Mouse (Mus musculus) hindbrain, postnatal 0 days (tissue): ENCODE measurements at regions not wholly inside any gene's neighbourhood (a gene's known extent, or its start where the extent isn't known, plus 50 kb on each side); places are given as distances from the start of the nearest gene placed in this dataset.

Source experiments
- ATAC-seq: fragments of 200-750 bp; cut with Nextera tagmentation; 2 replicates; pipeline ENCODE4 v1.8.0; 2017; ENCODE audit warnings: mild to moderate bottlenecking, moderate TSS enrichment, moderate library complexity
- DNase-seq: peaks from one replicate; pipeline ENCODE4 v3.0.0-alpha.2; 2015; ENCODE audit warnings: low spot score
- H3K27ac ChIP-seq: fragments of 300-500 bp; sonication (generic); 2 replicates; pipeline ENCODE4 v1.5.1; 2014; ENCODE audit warnings: mild to moderate bottlenecking
- H3K27me3 ChIP-seq: fragments of 300-500 bp; sonication (generic); 2 replicates; pipeline ENCODE4 v1.6.1; 2014; ENCODE audit warnings: low read length, mixed read lengths; ENCODE audit not compliant: insufficient read depth
- H3K36me3 ChIP-seq: fragments of 300-500 bp; sonication (generic); 2 replicates; pipeline ENCODE4 v1.6.1; 2014; ENCODE audit warnings: low read length, mixed read lengths; ENCODE audit not compliant: insufficient read depth
- H3K4me1 ChIP-seq: fragments of 300-500 bp; sonication (generic); 2 replicates; pipeline ENCODE4 v1.6.1; 2014; ENCODE audit warnings: antibody characterized with exemption, low read length, mixed read lengths; ENCODE audit not compliant: insufficient read depth
- H3K4me2 ChIP-seq: fragments of 300-500 bp; sonication (generic); 2 replicates; pipeline ENCODE4 v1.6.1; 2014; ENCODE audit warnings: low read depth, mild to moderate bottlenecking, low read length, moderate library complexity, mixed read lengths
- H3K4me3 ChIP-seq: fragments of 300-500 bp; sonication (generic); 2 replicates; pipeline ENCODE4 v1.5.1; 2014; ENCODE audit warnings: low read length
- H3K9ac ChIP-seq: fragments of 300-500 bp; sonication (generic); replicated peaks from 2 replicates; pipeline ENCODE4 v1.6.1; 2014; ENCODE audit warnings: mild to moderate bottlenecking, low read length, moderate library complexity, mixed read lengths
- H3K9me3 ChIP-seq: fragments of 300-500 bp; sonication (generic); 2 replicates; pipeline ENCODE4 v1.6.1; 2016; ENCODE audit warnings: low read length, mixed read lengths
- CTCF ChIP-seq: IDR thresholded peaks from 2 replicates; pipeline ENCODE4 v1.5.1; 2016; ENCODE audit warnings: antibody characterized with exemption, control low read depth, low read depth
- WGBS: fragments of 180-500 bp; shearing (Covaris S2); extraction: QIAGEN DNeasy Blood & Tissue Kit; methylation state at CpG from one replicate; pipeline ENCODE4 v1.1.7; 2014; 5-methylcytosine and 5-hydroxymethylcytosine counted together

DNA sequence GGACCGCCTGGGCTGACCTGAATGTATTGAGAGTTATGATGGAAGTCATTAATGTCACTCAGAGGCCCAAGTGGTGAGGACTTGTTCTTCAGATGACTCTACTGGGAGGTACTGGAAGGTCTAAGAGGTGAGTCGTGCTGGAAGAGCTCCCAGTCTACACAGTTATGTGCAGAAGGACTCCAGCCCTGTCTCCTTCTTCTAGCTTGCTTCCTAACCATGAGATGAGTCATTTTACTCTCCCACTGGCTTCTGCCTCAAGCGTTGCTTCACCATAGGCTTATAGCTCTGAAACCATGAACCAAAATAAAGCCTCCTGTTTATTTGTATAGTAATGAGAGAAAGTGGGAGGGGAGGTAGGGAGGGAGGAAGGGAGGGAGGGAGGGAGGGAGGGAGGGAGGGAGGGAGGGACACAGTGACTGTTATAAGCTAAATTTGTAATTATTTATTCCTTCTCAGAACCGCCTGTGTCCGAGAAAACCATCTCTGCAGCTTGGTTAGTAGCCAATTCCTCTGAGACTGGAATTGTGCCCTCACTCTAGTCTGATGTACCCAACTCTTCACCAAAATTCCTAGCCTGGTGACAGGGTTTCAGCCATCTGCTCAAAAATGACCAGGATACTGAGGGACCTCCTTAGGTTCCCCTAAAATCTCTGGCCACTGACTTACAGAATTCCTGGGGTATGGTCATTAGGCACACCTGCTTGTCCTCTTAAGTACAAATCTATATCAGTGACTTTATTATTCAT, 211.6 kb upstream of the Atp2b1 start:
- no peak overlapping the region for H3K9ac ChIP-seq
- TF ChIP-seq CTCF: no peak
- H3K4me1 ChIP-seq: no peaks in the 10 kb centered on the region
- 83% methylated on average over 5 of the region's 5 CpGs for WGBS
- no peaks in the 10 kb centered on the region for H3K36me3 ChIP-seq
- H3K4me2 ChIP-seq: no peak overlapping the region
- no peak overlapping the region for H3K27ac ChIP-seq
- no peak for DNase-seq
- H3K4me3 ChIP-seq: no peak overlapping the region
- no peaks in the 10 kb centered on the region for H3K27me3 ChIP-seq
- ATAC-seq: no peak
- no peaks in the 10 kb centered on the region for H3K9me3 ChIP-seq

DNA sequence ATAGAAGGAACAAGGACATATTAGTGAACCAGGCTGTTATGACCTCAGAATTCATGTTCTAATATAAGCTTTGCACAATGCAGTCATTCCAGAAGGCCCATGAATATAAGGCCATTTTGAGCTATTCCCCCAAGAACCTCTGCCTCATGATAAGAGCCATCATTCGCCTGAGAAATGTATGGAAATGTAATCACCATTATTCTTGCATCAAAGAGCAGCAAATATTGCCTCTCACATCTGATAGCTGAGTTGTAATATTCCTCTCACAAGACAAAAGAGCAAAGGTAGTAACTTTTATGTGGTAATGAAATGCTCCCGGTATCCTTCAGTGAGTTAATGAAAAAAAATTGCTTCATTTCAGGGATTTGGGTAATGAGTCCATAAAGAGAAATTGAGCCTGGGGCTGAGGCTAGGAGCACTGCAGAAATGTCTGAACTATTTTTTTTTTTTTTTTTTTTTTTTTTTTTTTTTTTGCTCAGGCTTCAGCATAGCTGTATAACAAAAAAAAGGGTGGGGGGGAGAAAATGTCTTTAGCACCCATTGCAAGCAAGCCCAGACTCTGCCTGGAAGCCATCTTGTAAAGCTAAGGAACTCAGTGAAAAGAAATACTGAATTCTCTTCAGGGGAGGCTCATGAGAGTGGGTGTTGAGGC, 210.4 kb upstream of the Atp2b1 start:
- Histone ChIP-seq H3K27me3 (no peaks in the 10 kb centered on the region), H3K4me2 (no peak overlapping the region), H3K9me3 (no peaks in the 10 kb centered on the region), H3K4me1 (no peaks in the 10 kb centered on the region), H3K27ac (no peak overlapping the region), H3K9ac (no peak overlapping the region), H3K4me3 (no peak overlapping the region), H3K36me3 (no peaks in the 10 kb centered on the region)
- no peak for TF ChIP-seq CTCF
- WGBS: 79% methylated on average over 2 of the region's 2 CpGs
- ATAC-seq: no peak
- no peak for DNase-seq

DNA sequence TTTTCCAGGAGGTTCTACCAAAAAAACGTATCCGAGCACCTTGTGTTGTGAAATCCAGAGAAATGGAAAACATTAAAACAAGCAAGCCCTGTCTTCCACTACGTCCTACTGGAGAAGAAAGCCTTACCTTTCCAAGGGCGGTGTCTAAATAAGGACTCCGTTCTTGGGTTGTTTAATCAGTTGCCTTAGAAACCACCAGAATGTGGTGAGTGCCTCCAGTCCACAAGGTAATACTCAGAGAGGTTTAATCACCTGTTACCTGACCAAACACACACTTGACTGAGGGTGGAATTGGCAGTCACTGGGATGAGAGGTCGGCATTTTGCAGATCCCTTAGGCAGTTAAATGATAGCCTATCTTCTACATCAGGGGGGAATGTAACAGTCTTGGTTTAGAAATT, 209.6 kb upstream of the Atp2b1 start:
- no peak for ATAC-seq
- H3K36me3 ChIP-seq: no peaks in the 10 kb centered on the region
- 87% methylated on average over 6 of the region's 6 CpGs for WGBS
- TF ChIP-seq CTCF: no peak
- no peak overlapping the region for H3K9ac ChIP-seq
- no peaks in the 10 kb centered on the region for H3K9me3 ChIP-seq
- no peak for DNase-seq
- H3K4me3 ChIP-seq: no peak overlapping the region
- no peak overlapping the region for H3K27ac ChIP-seq
- H3K4me1 ChIP-seq: no peaks in the 10 kb centered on the region
- no peak overlapping the region for H3K4me2 ChIP-seq
- H3K27me3 ChIP-seq: no peaks in the 10 kb centered on the region

DNA sequence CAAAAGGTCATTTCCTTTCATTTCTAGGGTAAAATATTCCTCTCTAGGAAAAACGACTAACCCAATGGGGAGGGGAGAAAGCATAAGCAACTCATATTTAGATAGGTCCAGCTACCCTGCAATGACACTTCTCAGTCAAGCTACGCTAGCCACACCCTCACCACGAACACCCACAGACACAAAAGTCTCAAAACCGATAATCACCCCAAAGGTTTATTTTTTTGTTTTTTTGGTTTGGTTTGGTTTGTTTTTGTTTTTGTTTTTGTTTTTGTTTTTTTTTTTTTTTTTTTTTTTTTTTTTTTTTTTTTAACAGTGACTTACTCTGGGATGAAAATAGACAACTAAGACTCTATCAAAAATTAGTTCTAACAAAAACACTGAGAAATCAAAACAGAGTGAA, 196.3 kb upstream of the Atp2b1 start:
- TF ChIP-seq CTCF: no peak
- DNase-seq (no peak), ATAC-seq (no peak)
- Histone ChIP-seq H3K27me3 (no peaks in the 10 kb centered on the region), H3K27ac (no peak overlapping the region), H3K36me3 (no peaks in the 10 kb centered on the region), H3K4me2 (no peak overlapping the region), H3K9me3 (no peaks in the 10 kb centered on the region), H3K4me3 (no peak overlapping the region), H3K4me1 (no peaks in the 10 kb centered on the region), H3K9ac (no peak overlapping the region)
- 90% methylated on average over 4 of the region's 4 CpGs for WGBS

DNA sequence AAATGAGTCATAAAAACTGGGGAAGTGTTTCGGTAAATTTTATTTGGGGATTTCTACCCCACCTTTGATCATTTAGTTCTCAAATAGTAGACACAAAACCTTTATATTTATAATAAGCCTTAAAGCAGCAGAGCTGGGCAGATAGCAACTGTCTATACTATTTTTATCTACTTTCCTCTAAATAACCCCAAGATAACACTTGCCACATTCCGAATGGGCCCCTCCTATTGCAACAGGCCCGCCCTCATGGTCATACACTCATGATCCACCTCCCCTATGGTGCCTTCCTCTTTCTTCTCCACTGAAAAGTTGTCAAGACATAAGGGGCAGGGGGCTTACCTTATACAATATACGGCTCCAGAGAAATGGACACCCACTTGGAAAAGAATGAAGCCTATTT, 195.5 kb upstream of the Atp2b1 start:
- H3K4me2 ChIP-seq: no peak overlapping the region
- no peak for ATAC-seq
- H3K4me3 ChIP-seq: no peak overlapping the region
- no peak for DNase-seq
- no peaks in the 10 kb centered on the region for H3K4me1 ChIP-seq
- 86% methylated on average over 4 of the region's 4 CpGs for WGBS
- TF ChIP-seq CTCF: no peak
- H3K9me3 ChIP-seq: no peaks in the 10 kb centered on the region
- H3K27me3 ChIP-seq: no peaks in the 10 kb centered on the region
- no peaks in the 10 kb centered on the region for H3K36me3 ChIP-seq
- no peak overlapping the region for H3K9ac ChIP-seq
- no peak overlapping the region for H3K27ac ChIP-seq

DNA sequence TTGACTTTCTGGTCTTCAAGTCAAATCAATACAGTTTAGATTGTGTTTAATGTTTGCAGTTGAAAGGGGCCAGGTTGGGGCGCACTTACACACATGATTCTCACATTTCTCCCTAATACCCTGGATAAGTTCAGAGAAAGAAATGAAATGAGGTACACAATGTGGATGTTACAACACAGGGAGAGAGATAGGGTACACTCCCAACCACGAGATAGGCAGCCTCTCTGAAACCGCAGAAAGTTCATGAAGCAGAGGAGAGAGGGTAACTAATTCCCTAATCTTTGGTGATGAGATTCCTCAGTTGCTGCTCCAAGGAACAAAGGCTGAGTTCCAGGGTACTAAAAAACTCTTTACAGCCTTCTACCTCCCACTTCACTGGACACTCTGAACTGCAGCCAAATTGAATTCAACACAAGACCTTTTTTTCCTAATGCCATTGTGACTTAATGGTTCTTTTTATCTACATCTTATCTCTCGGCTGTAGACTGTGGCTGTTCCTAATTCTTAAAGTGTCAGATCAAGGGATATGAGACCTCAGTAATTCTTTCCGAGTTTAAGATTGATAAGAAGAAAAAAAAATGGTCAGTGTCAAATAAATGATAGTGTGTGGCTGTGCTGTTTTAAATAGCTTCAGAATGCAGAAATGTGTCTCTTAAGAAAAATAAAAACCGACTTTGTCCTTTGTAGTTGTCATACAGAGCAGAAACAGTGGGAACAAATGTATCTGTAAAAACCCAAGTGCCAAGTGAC, 193.8 kb upstream of the Atp2b1 start:
- Histone ChIP-seq H3K4me1 (no peaks in the 10 kb centered on the region), H3K9ac (no peak overlapping the region), H3K4me2 (no peak overlapping the region), H3K27me3 (no peaks in the 10 kb centered on the region), H3K27ac (no peak overlapping the region), H3K36me3 (no peaks in the 10 kb centered on the region), H3K9me3 (no peaks in the 10 kb centered on the region), H3K4me3 (no peak overlapping the region)
- TF ChIP-seq CTCF: no peak
- 61% methylated on average over 6 of the region's 6 CpGs for WGBS
- DNase-seq (no peak), ATAC-seq (no peak)
